Mouse (Mus musculus): ENCODE data around the gene Slc12a3.

- TF ChIP-seq CTCF (IDR thresholded peaks at IDR 0.05; ENCODE audit: low read depth, low read length) (no peak), TAL1 (conservative IDR thresholded peaks at IDR 0.05; ENCODE audit: low read depth, low read length) (no peak), GATA1 (IDR thresholded peaks at IDR 0.05; ENCODE audit: borderline replicate concordance, low read length) (no peak), POLR2AphosphoS5 (IDR thresholded peaks at IDR 0.05; ENCODE audit: insufficient replicate concordance, low read depth, low read length) (no peak)
Observed at GRCm38 (mm10) chr8:94363906-94364305, 34.9 kb downstream of the Slc12a3 start.

All from G1E (cell line).